Mouse (Mus musculus) hindbrain, embryonic 10.5 days (tissue): ENCODE results near the gene Syndig1. TPM values are rescaled to one million over a fixed set of nuclear protein-coding genes. Genes with fewer than 3 reads are reported as not detected.

Experiments used
- DNase-seq: peaks from one replicate; pipeline ENCODE4 v3.0.0-alpha.2; 2017; ENCODE audit warnings: low spot score
- H3K27ac ChIP-seq: fragments of 300-500 bp; sonication (generic); 2 replicates; pipeline ENCODE4 v1.5.1; 2016; ENCODE audit warnings: mild to moderate bottlenecking, moderate library complexity
- H3K27me3 ChIP-seq: fragments of 300-500 bp; sonication (generic); 2 replicates; pipeline ENCODE4 v1.6.1; 2016; ENCODE audit warnings: mild to moderate bottlenecking; ENCODE audit not compliant: poor library complexity, insufficient read depth, severe bottlenecking
- H3K36me3 ChIP-seq: fragments of 300-500 bp; sonication (generic); 2 replicates; pipeline ENCODE4 v1.6.1; 2016; ENCODE audit warnings: mild to moderate bottlenecking, moderate library complexity
- H3K4me1 ChIP-seq: fragments of 300-500 bp; sonication (generic); replicated peaks from 2 replicates; pipeline ENCODE4 v1.6.1; 2016; ENCODE audit warnings: mild to moderate bottlenecking
- H3K4me3 ChIP-seq: fragments of 300-500 bp; sonication (generic); 2 replicates; pipeline ENCODE4 v1.5.1; 2016; ENCODE audit warnings: mild to moderate bottlenecking, moderate library complexity
- H3K9me3 ChIP-seq: fragments of 300-500 bp; sonication (generic); 2 replicates; pipeline ENCODE4 v1.6.1; 2016; ENCODE audit warnings: mild to moderate bottlenecking, moderate library complexity
- WGBS: fragments of 180-500 bp; shearing (Covaris S2); methylation state at CpG from one replicate; pipeline ENCODE4 v1.1.7; 2016; 5-methylcytosine and 5-hydroxymethylcytosine counted together
- polyA plus RNA-seq: library from polyadenylated mRNA; unstranded; fragments of >200 nt; fragmentation: Nextera tagmentation; extraction: Ambion mirVana; gene quantifications from 2 replicates; pipeline ENCODE4 v1.2.1, GENCODE M21; 2016

Syndig1 gene
- polyA plus RNA-seq, 1 experiment from 2014 or later = 6.7 TPM

GRCm38 (mm10) chr2:149899615-149900014, 70.6 kb downstream of the Syndig1 start:
- Histone ChIP-seq H3K27me3 (no peaks in the 10 kb centered on the region), H3K27ac (no peak overlapping the region), H3K36me3 (no peaks in the 10 kb centered on the region), H3K4me3 (no peak overlapping the region), H3K4me1 (no peaks in the 10 kb centered on the region), H3K9me3 (no peaks in the 10 kb centered on the region)
- WGBS = 90% methylated on average over 9 of the region's 9 CpGs
- DNase-seq = no peak

GRCm38 (mm10) chr2:149900606-149901005, 71.6 kb downstream of the Syndig1 start:
- no peak for DNase-seq
- WGBS = 94% methylated on average over 1 of the region's 1 CpGs
- no peaks in the 10 kb centered on the region for H3K27me3 ChIP-seq
- no peak overlapping the region for H3K4me3 ChIP-seq
- no peaks in the 10 kb centered on the region for H3K9me3 ChIP-seq
- H3K4me1 ChIP-seq = no peaks in the 10 kb centered on the region
- H3K27ac ChIP-seq = no peak overlapping the region
- H3K36me3 ChIP-seq = no peaks in the 10 kb centered on the region

- Histone ChIP-seq H3K4me1 (no peaks in the 10 kb centered on the region), H3K4me3 (no peak overlapping the region), H3K27me3 (no peaks in the 10 kb centered on the region), H3K27ac (no peak overlapping the region), H3K36me3 (no peaks in the 10 kb centered on the region), H3K9me3 (no peaks in the 10 kb centered on the region)
- 78% methylated on average over 1 of the region's 1 CpGs for WGBS
- no peak for DNase-seq
Observed at GRCm38 (mm10) chr2:149904405-149904804, 75.4 kb downstream of the Syndig1 start.

- Histone ChIP-seq H3K9me3 (no peaks in the 10 kb centered on the region), H3K36me3 (no peaks in the 10 kb centered on the region), H3K27ac (no peak overlapping the region), H3K27me3 (no peaks in the 10 kb centered on the region), H3K4me1 (no peaks in the 10 kb centered on the region), H3K4me3 (no peak overlapping the region)
- no peak for DNase-seq
- WGBS = 83% methylated on average over 3 of the region's 3 CpGs
Observed at GRCm38 (mm10) chr2:149906694-149907093, 77.7 kb downstream of the Syndig1 start.

GRCm38 (mm10) chr2:149917162-149917561, 88.2 kb downstream of the Syndig1 start:
- Histone ChIP-seq H3K4me1 (no peaks in the 10 kb centered on the region), H3K9me3 (no peaks in the 10 kb centered on the region), H3K4me3 (no peak overlapping the region), H3K36me3 (no peaks in the 10 kb centered on the region), H3K27me3 (no peaks in the 10 kb centered on the region), H3K27ac (no peak overlapping the region)
- DNase-seq = no peak
- WGBS = 91% methylated on average over 3 of the region's 3 CpGs

GRCm38 (mm10) chr2:149923561-149923960, 94.5 kb downstream of the Syndig1 start:
- H3K27ac ChIP-seq = no peak overlapping the region
- no peaks in the 10 kb centered on the region for H3K36me3 ChIP-seq
- no peaks in the 10 kb centered on the region for H3K9me3 ChIP-seq
- no peak for DNase-seq
- WGBS = 64% methylated on average over 2 of the region's 2 CpGs
- no peaks in the 10 kb centered on the region for H3K27me3 ChIP-seq
- H3K4me1 ChIP-seq = no peaks in the 10 kb centered on the region
- no peak overlapping the region for H3K4me3 ChIP-seq

- Histone ChIP-seq H3K4me3 (no peak overlapping the region), H3K27ac (no peak overlapping the region), H3K9me3 (no peaks in the 10 kb centered on the region), H3K36me3 (no peaks in the 10 kb centered on the region), H3K27me3 (no peaks in the 10 kb centered on the region), H3K4me1 (peaks cover 3% of the 10 kb centered on the region; the same call in 1 of the 2 replicates)
- 87% methylated on average over 2 of the region's 2 CpGs for WGBS
- DNase-seq = no peak
Observed at GRCm38 (mm10) chr2:149925911-149926310, 96.9 kb downstream of the Syndig1 start.

- Histone ChIP-seq H3K27me3 (no peaks in the 10 kb centered on the region), H3K9me3 (no peaks in the 10 kb centered on the region), H3K4me3 (no peak overlapping the region), H3K36me3 (no peaks in the 10 kb centered on the region), H3K27ac (no peak overlapping the region), H3K4me1 (peaks cover 6% of the 10 kb centered on the region; the same call in 1 of the 2 replicates)
- no peak for DNase-seq
Observed at GRCm38 (mm10) chr2:149927001-149927400, 98.0 kb downstream of the Syndig1 start.

- Histone ChIP-seq H3K9me3 (no peaks in the 10 kb centered on the region), H3K27ac (no peak overlapping the region), H3K4me1 (peaks cover 6% of the 10 kb centered on the region; the same call in 1 of the 2 replicates), H3K4me3 (no peak overlapping the region), H3K27me3 (no peaks in the 10 kb centered on the region), H3K36me3 (no peaks in the 10 kb centered on the region)
- no peak for DNase-seq
- WGBS = 90% methylated on average over 3 of the region's 3 CpGs
Observed at GRCm38 (mm10) chr2:149927481-149927880, 98.5 kb downstream of the Syndig1 start.

GRCm38 (mm10) chr2:149929986-149930385, 101.0 kb downstream of the Syndig1 start:
- Histone ChIP-seq H3K9me3 (no peaks in the 10 kb centered on the region), H3K27ac (no peak overlapping the region), H3K36me3 (no peaks in the 10 kb centered on the region), H3K4me1 (peaks cover 22% of the 10 kb centered on the region), H3K4me3 (no peak overlapping the region), H3K27me3 (no peaks in the 10 kb centered on the region)
- no peak for DNase-seq
- 87% methylated on average over 5 of the region's 5 CpGs for WGBS

GRCm38 (mm10) chr2:149931111-149931510, 102.1 kb downstream of the Syndig1 start:
- Histone ChIP-seq H3K9me3 (no peaks in the 10 kb centered on the region), H3K27me3 (no peaks in the 10 kb centered on the region), H3K27ac (no peak overlapping the region), H3K4me1 (peaks cover 22% of the 10 kb centered on the region), H3K4me3 (no peak overlapping the region), H3K36me3 (no peaks in the 10 kb centered on the region)
- WGBS = 56% methylated on average over 2 of the region's 2 CpGs
- DNase-seq = peak; percentile 20

GRCm38 (mm10) chr2:149932095-149932494, 103.1 kb downstream of the Syndig1 start:
- H3K4me1 ChIP-seq = peaks cover 22% of the 10 kb centered on the region
- no peaks in the 10 kb centered on the region for H3K36me3 ChIP-seq
- no peaks in the 10 kb centered on the region for H3K9me3 ChIP-seq
- no peak for DNase-seq
- H3K27ac ChIP-seq = 0 out of 2 replicates have a peak overlapping the region, but pooled peaks have one; percentile 2
- H3K4me3 ChIP-seq = no peak overlapping the region
- no peaks in the 10 kb centered on the region for H3K27me3 ChIP-seq

- peak overlapping the region; percentile 35; the same call in 1 of the 2 replicates for H3K27ac ChIP-seq
- H3K9me3 ChIP-seq = no peaks in the 10 kb centered on the region
- no peaks in the 10 kb centered on the region for H3K36me3 ChIP-seq
- WGBS = 41% methylated on average over 2 of the region's 2 CpGs
- H3K27me3 ChIP-seq = no peaks in the 10 kb centered on the region
- peak; percentile 10 for DNase-seq
- H3K4me1 ChIP-seq = peaks cover 22% of the 10 kb centered on the region
- no peak overlapping the region for H3K4me3 ChIP-seq
Observed at GRCm38 (mm10) chr2:149933247-149933898, 104.4 kb downstream of the Syndig1 start.

GRCm38 (mm10) chr2:149934139-149934538, 105.1 kb downstream of the Syndig1 start:
- DNase-seq = no peak
- H3K4me1 ChIP-seq = peaks cover 22% of the 10 kb centered on the region
- no peak overlapping the region for H3K4me3 ChIP-seq
- H3K27me3 ChIP-seq = no peaks in the 10 kb centered on the region
- WGBS = 24% methylated on average over 4 of the region's 4 CpGs
- H3K27ac ChIP-seq = no peak overlapping the region
- H3K36me3 ChIP-seq = no peaks in the 10 kb centered on the region
- no peaks in the 10 kb centered on the region for H3K9me3 ChIP-seq
